Mouse (Mus musculus): ENCODE measurements around the gene Tex35. TPM values are rescaled to one million over a fixed set of nuclear protein-coding genes. Genes with fewer than 3 reads are reported as not detected.

Gene Tex35
- total RNA-seq, 2 experiments from 2014 or later: not detected

- no peak for DNase-seq
Measured at GRCm38 (mm10) chr1:157049886-157050285, 58.6 kb downstream of the Tex35 start.

Other genes starting within 250 kb of the Tex35 start
- 10 to 100 TPM in 1 of 2 experiments, 1 to 10 TPM in 1; 8.4 to 17.6 TPM for gene Ralgps2, start 169.1 kb downstream of the Tex35 start, total RNA-seq (2021)

Data from gastrocnemius, postnatal 10 days (tissue).